ENCODE assay signal across 17 mouse cellular contexts in the genomic region with DNA sequence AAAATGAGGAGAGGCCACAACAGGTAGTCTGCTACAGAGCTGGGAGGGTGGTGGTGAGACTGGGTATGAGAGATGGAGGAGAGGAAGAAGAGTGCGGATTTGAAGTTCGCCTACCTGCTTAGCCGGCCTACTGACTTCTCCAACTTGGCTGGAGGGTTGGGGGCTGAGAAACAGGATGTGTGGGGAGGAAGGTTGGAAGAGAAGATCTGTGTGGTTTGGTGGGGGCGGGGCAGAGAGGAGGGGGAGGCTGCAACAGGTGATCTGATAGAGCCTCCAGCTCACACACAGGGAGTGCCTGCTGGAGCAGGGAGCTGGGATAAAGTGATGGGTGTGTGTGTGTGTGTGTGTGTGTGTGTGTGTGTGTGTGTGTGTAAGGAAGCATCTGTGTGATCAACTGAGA.
A peak's percentile ranks its signal among the peaks of the same experiment; 100 is the strongest.
DNase-seq lines count a peak whose midpoint lies in the region.
"Had no signal": no experiment of that assay in that cellular context is flagged by ENCODE, and none has a peak within 500 bp of the region (broad histone marks: within the 10 kb centered on the region; RNA-seq: fewer than 3 reads in every experiment).

No protein-coding gene starts in this region.

- peak; percentile 17 for DNase-seq in CD4-positive helper T cell, adult 2 months (ENCODE audit: low read depth, low spot score)
- DNase-seq in induced T-regulatory cell, adult 2 months (ENCODE audit: low read depth): peak; percentile 17
- DNase-seq in thymus, postnatal 14 days: peak; percentile 55
- peak; percentile 66 for DNase-seq in thymus, postnatal 4 days
- no peak for DNase-seq in frontal cortex, postnatal 10 days (ENCODE audit: low spot score in 2 of 2)
- DNase-seq in layer of hippocampus, adult 9-10 months (ENCODE audit: low spot score): no peak
- DNase-seq: adrenal gland, adult 8-10 months; adrenal gland, postnatal 25 days; cerebellum, adult 11-12 months; cerebellum, adult 8-10 months; cerebellum, postnatal 10 days; cerebellum, postnatal 36 days; gastrocnemius, adult 2 months; gastrocnemius, postnatal 14 days; heart, adult 18-20 months; heart, postnatal 10 days; heart, postnatal 4 days had no signal

Comparison
In these comparisons a context has a peak if more than half of its experiments do, and no peak if none do; other contexts are left out.
1. DNase-seq: peak in CD4-positive helper T cell, adult 2 months (single experiment), induced T-regulatory cell, adult 2 months (single experiment), thymus, postnatal 14 days (single experiment) and thymus, postnatal 4 days (single experiment); none in frontal cortex, postnatal 10 days (0 of 2) and layer of hippocampus, adult 9-10 months (single experiment).